Mouse (Mus musculus) intestine, postnatal 0 days (tissue): ENCODE data around the gene Sirpb1b. TPM values are rescaled to one million over a fixed set of nuclear protein-coding genes. Genes with fewer than 3 reads are reported as not detected.
"Not testable (repeated sequence)": the region's sequence is repeated elsewhere in the genome, so short reads cannot be mapped to it uniquely, and the experiment has no call there.

ENCODE experiments used
- ATAC-seq: fragments of 200-750 bp; cut with Nextera tagmentation; 2 replicates; pipeline ENCODE4 v1.8.0; 2017; ENCODE audit warnings: mild to moderate bottlenecking, moderate TSS enrichment, moderate library complexity
- H3K27ac ChIP-seq: fragments of 300-500 bp; sonication (generic); 2 replicates; pipeline ENCODE4 v1.5.1; 2014; ENCODE audit warnings: mild to moderate bottlenecking, low read depth, low read length, moderate library complexity
- H3K27me3 ChIP-seq: fragments of 300-500 bp; sonication (generic); replicated peaks from 2 replicates; pipeline ENCODE4 v1.6.1; 2014; ENCODE audit warnings: low read length, mixed read lengths; ENCODE audit not compliant: control insufficient read depth, insufficient read depth
- H3K36me3 ChIP-seq: fragments of 300-500 bp; sonication (generic); 2 replicates; pipeline ENCODE4 v1.6.1; 2014; ENCODE audit warnings: mild to moderate bottlenecking, moderate library complexity; ENCODE audit not compliant: control insufficient read depth, insufficient read depth
- H3K4me1 ChIP-seq: fragments of 300-500 bp; sonication (generic); replicated peaks from 2 replicates; pipeline ENCODE4 v1.6.1; 2014; ENCODE audit warnings: antibody characterized with exemption, low read length, mixed read lengths; ENCODE audit not compliant: control insufficient read depth, insufficient read depth
- H3K4me2 ChIP-seq: fragments of 300-500 bp; sonication (generic); replicated peaks from 2 replicates; pipeline ENCODE4 v1.6.1; 2014; ENCODE audit warnings: low read depth, mild to moderate bottlenecking, moderate library complexity
- H3K4me3 ChIP-seq: fragments of 300-500 bp; sonication (generic); 2 replicates; pipeline ENCODE4 v1.5.1; 2014; ENCODE audit warnings: low read depth, low read length
- H3K9ac ChIP-seq: fragments of 300-500 bp; sonication (generic); 2 replicates; pipeline ENCODE4 v1.6.1; 2014; ENCODE audit warnings: mild to moderate bottlenecking, low read depth, low read length
- H3K9me3 ChIP-seq: fragments of 300-500 bp; sonication (generic); 2 replicates; pipeline ENCODE4 v1.6.1; 2016; ENCODE audit warnings: mixed run types; ENCODE audit not compliant: control insufficient read depth
- WGBS: fragments of 180-500 bp; shearing (Covaris S2); extraction: QIAGEN DNeasy Blood & Tissue Kit; methylation state at CpG from one replicate; pipeline ENCODE4 v1.1.7; 2014; 5-methylcytosine and 5-hydroxymethylcytosine counted together
- polyA plus RNA-seq: library from polyadenylated mRNA; unstranded; fragments of >200 nt; fragmentation: Nextera tagmentation; extraction: Ambion mirVana; gene quantifications from 2 replicates; pipeline ENCODE4 v1.2.1, GENCODE M21; 2015

Sirpb1b gene
- polyA plus RNA-seq, 1 experiment from 2014 or later, result not detected

DNA sequence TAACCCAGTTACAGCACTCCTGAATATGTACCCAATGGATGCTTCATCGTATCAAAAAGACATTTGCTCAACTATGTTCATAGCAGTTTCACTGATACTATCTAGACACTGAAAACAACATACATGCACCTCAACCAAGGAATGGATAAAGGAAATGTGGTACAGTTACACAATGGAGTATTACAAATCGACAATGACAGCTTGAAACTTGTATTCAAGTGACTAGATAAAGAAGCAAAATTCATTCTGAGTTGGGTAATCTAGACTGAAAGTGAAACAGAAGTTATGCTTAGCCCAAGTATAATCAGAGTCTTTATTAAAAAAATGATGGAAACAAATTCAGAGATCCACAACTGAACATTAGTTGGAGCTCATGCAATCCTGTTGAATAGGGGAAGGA is 100.0 kb downstream of the Sirpb1b start:
- not testable (repeated sequence) for H3K27me3 ChIP-seq, H3K4me1 ChIP-seq, H3K36me3 ChIP-seq, H3K27ac ChIP-seq, H3K4me3 ChIP-seq, H3K9me3 ChIP-seq, H3K4me2 ChIP-seq, H3K9ac ChIP-seq, ATAC-seq
- WGBS, result 94% methylated on average over 1 of the region's 2 CpGs

GRCm38 (mm10) chr3:15470158-15470557 is 104.7 kb downstream of the Sirpb1b start:
- H3K9me3 ChIP-seq, H3K36me3 ChIP-seq, H3K4me1 ChIP-seq, ATAC-seq, H3K4me2 ChIP-seq, H3K9ac ChIP-seq, H3K27me3 ChIP-seq, H3K4me3 ChIP-seq, H3K27ac ChIP-seq: not testable (repeated sequence)
- WGBS, result 71% methylated on average over 1 of the region's 3 CpGs

Other genes with a start within 250 kb of the Sirpb1b start
- not detected in 2 replicates for gene Gm9733, start 242.8 kb downstream of the Sirpb1b start, polyA plus RNA-seq
- not detected in 2 replicates for gene Sirpb1a, start 148.5 kb downstream of the Sirpb1b start, polyA plus RNA-seq